Mouse (Mus musculus): Measurements from ENCODE around the gene Rbm47.

DNA sequence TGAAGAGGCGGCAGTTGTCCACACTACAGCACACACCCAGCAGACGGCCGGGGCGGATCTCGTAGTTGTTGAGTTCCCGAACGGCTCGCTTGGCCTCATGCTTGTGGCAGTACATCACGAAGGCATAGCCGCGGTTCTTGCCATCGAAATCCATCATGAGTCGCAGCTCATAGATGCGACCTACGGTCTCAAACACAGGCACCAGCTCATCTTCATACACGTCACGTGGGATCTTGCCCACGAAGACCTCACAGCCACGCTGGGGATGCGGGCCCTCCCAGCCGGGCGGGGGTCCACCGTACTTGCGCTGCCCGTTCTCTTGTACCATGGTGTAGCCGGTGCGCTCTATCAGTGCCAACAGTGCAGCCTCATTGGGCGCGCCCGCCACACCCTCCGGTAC lies 146.1 kb downstream of the Rbm47 start:
- no peak for TF ChIP-seq CTCF (IDR thresholded peaks at IDR 0.05; ENCODE audit: low read depth)
- no peak for TF ChIP-seq EP300 (optimal IDR thresholded peaks at IDR 0.05)

Measured in stomach, postnatal 0 days (tissue).